Comparison of ENCODE assay signal across 8 mouse cellular contexts in the genomic region with DNA sequence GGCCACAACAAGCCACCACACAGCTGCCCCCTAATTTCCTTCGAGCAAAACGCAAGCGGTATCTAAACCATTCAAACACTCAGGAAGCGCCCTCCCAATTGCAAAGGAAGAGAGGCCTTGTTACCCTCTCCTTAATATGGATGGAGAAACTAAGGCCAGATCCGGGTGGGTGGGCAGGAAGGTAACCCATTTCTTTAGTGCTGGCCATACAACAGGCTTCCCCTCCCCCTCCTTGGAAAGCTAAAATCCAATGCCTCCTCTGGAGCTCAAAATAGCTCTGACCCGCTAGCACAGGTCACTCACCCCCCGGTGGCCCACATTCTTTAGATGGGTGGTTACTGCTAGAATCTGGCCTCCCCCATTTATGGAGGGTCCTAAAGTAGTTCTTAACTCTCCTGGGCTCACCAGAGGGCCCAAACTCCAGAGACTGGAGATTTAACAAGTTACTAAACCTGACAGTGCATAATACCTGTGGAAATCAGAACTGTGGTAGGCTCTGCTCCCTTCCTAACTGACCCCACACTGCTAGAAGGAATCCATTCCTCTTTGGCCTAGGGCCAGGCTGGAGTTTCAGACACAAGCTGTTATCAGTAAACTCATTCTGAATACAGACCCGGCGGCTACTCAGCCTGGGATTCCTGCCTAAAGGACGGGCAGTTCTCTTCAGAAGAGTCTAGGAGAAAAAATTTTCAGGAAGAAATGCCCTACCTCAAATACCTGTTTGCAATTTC. TPM values are rescaled to one million over a fixed set of nuclear protein-coding genes. Genes with fewer than 3 reads are reported as not detected.
A peak's percentile ranks its signal among the peaks of the same experiment; 100 is the strongest.
DNase-seq lines count a peak whose midpoint lies in the region; ATAC-seq lines count a peak whose summit lies in the region.

No protein-coding gene starts in this region.

- H3K4me2 ChIP-seq in heart, embryonic 12.5 days: peak overlapping the region; percentile 80
- peak overlapping the region; percentile 66 for H3K4me2 ChIP-seq in kidney, embryonic 16.5 days (replicated peaks; ENCODE audit: low read depth, low read length)
- peak overlapping the region; percentile 73 for H3K4me2 ChIP-seq in stomach, embryonic 14.5 days (replicated peaks; ENCODE audit: low read depth, low read length)

- under 1% methylated on average over 10 of the region's 10 CpGs for WGBS in heart, embryonic 12.5 days
- WGBS in kidney, embryonic 16.5 days: 13% methylated on average over 10 of the region's 10 CpGs
- WGBS in stomach, embryonic 14.5 days: 6% methylated on average over 10 of the region's 10 CpGs

- peak; percentile 15 for DNase-seq in right cerebral cortex, postnatal 4 days
- DNase-seq in right cerebral cortex, adult 18-20 months: no peak
- DNase-seq in cerebellum, postnatal 25 days: peak; percentile 31 to 61
- DNase-seq in lung, postnatal 25 days (ENCODE audit: low spot score): peak; percentile 43
- DNase-seq in thymus, postnatal 14 days: no peak

- peak overlapping the region; percentile 99 for H3K27ac ChIP-seq in heart, embryonic 12.5 days (ENCODE audit: poor library complexity, severe bottlenecking)
- peak overlapping the region; percentile 96 for H3K27ac ChIP-seq in kidney, embryonic 16.5 days (ENCODE audit: low read length)
- H3K27ac ChIP-seq in stomach, embryonic 14.5 days (ENCODE audit: low read length): peak overlapping the region; percentile 93

- no peaks in the 10 kb centered on the region for H3K27me3 ChIP-seq in heart, embryonic 12.5 days (replicated peaks)
- no peaks in the 10 kb centered on the region for H3K27me3 ChIP-seq in kidney, embryonic 16.5 days (ENCODE audit: insufficient read depth, low read length)
- H3K27me3 ChIP-seq in stomach, embryonic 14.5 days (ENCODE audit: control insufficient read depth, insufficient read depth, low read length): no peaks in the 10 kb centered on the region

- no peaks in the 10 kb centered on the region for H3K9me3 ChIP-seq in heart, embryonic 12.5 days (replicated peaks)
- H3K9me3 ChIP-seq in kidney, embryonic 16.5 days (ENCODE audit: low read length): no peaks in the 10 kb centered on the region
- no peaks in the 10 kb centered on the region for H3K9me3 ChIP-seq in stomach, embryonic 14.5 days (ENCODE audit: control insufficient read depth, low read depth, low read length)

- H3K36me3 ChIP-seq in heart, embryonic 12.5 days: no peaks in the 10 kb centered on the region
- H3K36me3 ChIP-seq in kidney, embryonic 16.5 days (ENCODE audit: insufficient read depth, low read length): no peaks in the 10 kb centered on the region
- no peaks in the 10 kb centered on the region for H3K36me3 ChIP-seq in stomach, embryonic 14.5 days (ENCODE audit: control insufficient read depth, insufficient read depth, low read length)

- H3K4me3 ChIP-seq in heart, embryonic 12.5 days: peak overlapping the region; percentile 98
- peak overlapping the region; percentile 91 for H3K4me3 ChIP-seq in kidney, embryonic 16.5 days (ENCODE audit: low read length)
- peak overlapping the region; percentile 89 for H3K4me3 ChIP-seq in stomach, embryonic 14.5 days (ENCODE audit: low read depth, low read length)

- H3K9ac ChIP-seq in heart, embryonic 12.5 days: peak overlapping the region; percentile 97
- peak overlapping the region; percentile 93 for H3K9ac ChIP-seq in kidney, embryonic 16.5 days (replicated peaks; ENCODE audit: low read length)
- H3K9ac ChIP-seq in stomach, embryonic 14.5 days (replicated peaks; ENCODE audit: low read depth, low read length): peak overlapping the region; percentile 25; the same call in 1 of the 2 replicates

- peaks cover 71% of the 10 kb centered on the region for H3K4me1 ChIP-seq in heart, embryonic 12.5 days (replicated peaks)
- peaks cover 33% of the 10 kb centered on the region for H3K4me1 ChIP-seq in kidney, embryonic 16.5 days (ENCODE audit: insufficient read depth, low read length)
- H3K4me1 ChIP-seq in stomach, embryonic 14.5 days (ENCODE audit: control insufficient read depth, insufficient read depth, low read length): peaks cover 24% of the 10 kb centered on the region

- peak; percentile 40 for ATAC-seq in heart, embryonic 12.5 days (ENCODE audit: insufficient number of reproducible peaks, low FRiP score)
- ATAC-seq in kidney, embryonic 16.5 days (ENCODE audit: low FRiP score, low TSS enrichment): 0 out of 2 replicates have a peak, but pooled peaks have one; percentile 1
- peak; percentile 9; the same call in 1 of the 2 replicates for ATAC-seq in stomach, embryonic 14.5 days (ENCODE audit: insufficient number of reproducible peaks, insufficient read depth, low FRiP score, low read depth)

RNA-seq across cellular contexts. Expression of a gene that starts 0.6 kb away (rescaled TPM):
- polyA plus RNA-seq in heart, embryonic 12.5 days (2016; fragmentation: Nextera tagmentation; extraction: Ambion mirVana): 188 and 200 TPM in 2 replicates
- 163 and 182 TPM in 2 replicates for polyA plus RNA-seq in kidney, embryonic 16.5 days (2015; fragmentation: Nextera tagmentation; extraction: Ambion mirVana)
- 79.9 and 82.1 TPM in 2 replicates for polyA plus RNA-seq in stomach, embryonic 14.5 days (2014; fragmentation: Nextera tagmentation; extraction: Ambion mirVana)

RNA-seq across cellular contexts. Expression of a gene that starts 25.9 kb away (rescaled TPM):
- 22.5 and 22.6 TPM in 2 replicates for polyA plus RNA-seq in heart, embryonic 12.5 days (2016; fragmentation: Nextera tagmentation; extraction: Ambion mirVana)
- polyA plus RNA-seq in kidney, embryonic 16.5 days (2015; fragmentation: Nextera tagmentation; extraction: Ambion mirVana): 37.2 and 45.5 TPM in 2 replicates
- 44.2 and 46.9 TPM in 2 replicates for polyA plus RNA-seq in stomach, embryonic 14.5 days (2014; fragmentation: Nextera tagmentation; extraction: Ambion mirVana)

RNA-seq across cellular contexts. Expression of a gene that starts 32.3 kb away (rescaled TPM):
- 11.7 and 13.3 TPM in 2 replicates for polyA plus RNA-seq in heart, embryonic 12.5 days (2016; fragmentation: Nextera tagmentation; extraction: Ambion mirVana)
- 40.8 and 43.7 TPM in 2 replicates for polyA plus RNA-seq in kidney, embryonic 16.5 days (2015; fragmentation: Nextera tagmentation; extraction: Ambion mirVana)
- 21.3 and 27.4 TPM in 2 replicates for polyA plus RNA-seq in stomach, embryonic 14.5 days (2014; fragmentation: Nextera tagmentation; extraction: Ambion mirVana)

RNA-seq across cellular contexts. Expression of a gene that starts 41.6 kb away (rescaled TPM):
- polyA plus RNA-seq in heart, embryonic 12.5 days (2016; fragmentation: Nextera tagmentation; extraction: Ambion mirVana): 348 and 367 TPM in 2 replicates
- 495 and 508 TPM in 2 replicates for polyA plus RNA-seq in kidney, embryonic 16.5 days (2015; fragmentation: Nextera tagmentation; extraction: Ambion mirVana)
- polyA plus RNA-seq in stomach, embryonic 14.5 days (2014; fragmentation: Nextera tagmentation; extraction: Ambion mirVana): 308 and 334 TPM in 2 replicates

RNA-seq across cellular contexts. Expression of a gene that starts 41.6 kb away (rescaled TPM):
- 31.2 and 35.3 TPM in 2 replicates for polyA plus RNA-seq in heart, embryonic 12.5 days (2016; fragmentation: Nextera tagmentation; extraction: Ambion mirVana)
- polyA plus RNA-seq in kidney, embryonic 16.5 days (2015; fragmentation: Nextera tagmentation; extraction: Ambion mirVana): 34.9 and 38.9 TPM in 2 replicates
- polyA plus RNA-seq in stomach, embryonic 14.5 days (2014; fragmentation: Nextera tagmentation; extraction: Ambion mirVana): 37.9 and 43.3 TPM in 2 replicates

Comparison
In these comparisons a context has a peak if more than half of its experiments do, and no peak if none do; other contexts are left out.
1. DNase-seq: peak in right cerebral cortex, postnatal 4 days (single experiment), cerebellum, postnatal 25 days (2 of 2) and lung, postnatal 25 days (single experiment); none in right cerebral cortex, adult 18-20 months (single experiment) and thymus, postnatal 14 days (single experiment).
2. H3K9ac ChIP-seq: peak in every context shown above with its lines; median percentile 97 in heart, embryonic 12.5 days; 93 in kidney, embryonic 16.5 days; 25 in stomach, embryonic 14.5 days.
3. Peak in every context shown above with its lines, with median percentiles within 50 percentile points of each other: ATAC-seq, H3K27ac ChIP-seq, H3K4me2 ChIP-seq and H3K4me3 ChIP-seq.